Mouse (Mus musculus) CH12.LX (cell line): ENCODE data around the gene Styk1. TPM values are rescaled to one million over a fixed set of nuclear protein-coding genes. Genes with fewer than 3 reads are reported as not detected.

Experiments used
- DNase-seq: peaks from one replicate; pipeline ENCODE4 v3.0.0-alpha.2; 2013; ENCODE audit errors: extremely low read depth
- H3K27ac ChIP-seq: 2 replicates; pipeline ENCODE4 v1.5.1; 2012; ENCODE audit warnings: low read depth, mild to moderate bottlenecking, control low read depth, moderate library complexity; ENCODE audit not compliant: insufficient read depth
- H3K27me3 ChIP-seq: replicated peaks from 2 replicates; pipeline ENCODE3; 2012; ENCODE audit warnings: inconsistent platforms
- H3K36me3 ChIP-seq, 2 experiments: replicated peaks in 1 of 2; 2 replicates each; pipeline versions ENCODE3 to v1.6.1; 2012; ENCODE audit warnings: inconsistent platforms in 1 of 2, low read length in 1 of 2, mild to moderate bottlenecking in 1 of 2, mixed read lengths in 1 of 2, moderate library complexity in 1 of 2; ENCODE audit not compliant: control insufficient read depth in 1 of 2, insufficient read depth in 1 of 2
- H3K4me1 ChIP-seq, 2 experiments: 2 replicates each; pipeline ENCODE4 v1.6.1; 2012; ENCODE audit warnings: inconsistent platforms in 1 of 2, moderate library complexity in 1 of 2; ENCODE audit not compliant: insufficient read depth in 2 of 2, control insufficient read depth in 1 of 2
- H3K4me2 ChIP-seq: 2 replicates; pipeline ENCODE4 v1.6.1; 2012; ENCODE audit warnings: low read depth, mild to moderate bottlenecking, control low read depth; ENCODE audit not compliant: poor library complexity, insufficient read depth, severe bottlenecking
- H3K4me3 ChIP-seq, 3 experiments: fragments of 150-350 bp in 1 of 3; sonication (generic) in 1 of 3; replicated peaks in 1 of 3; 2 replicates each; pipeline versions ENCODE3 to v1.5.1; 2011 to 2012; ENCODE audit warnings: low read depth in 2 of 3, low read length in 2 of 3, mild to moderate bottlenecking in 2 of 3, moderate library complexity in 2 of 3, control low read depth in 1 of 3, improper control_type of control experiment in 1 of 3, inconsistent platforms in 1 of 3, mixed read lengths in 1 of 3; ENCODE audit not compliant: poor library complexity in 1 of 3
- H3K79me2 ChIP-seq: replicated peaks from 2 replicates; pipeline ENCODE4 v1.6.1; 2012; ENCODE audit warnings: mild to moderate bottlenecking, moderate library complexity; ENCODE audit not compliant: control insufficient read depth, poor library complexity, insufficient read depth, severe bottlenecking; ENCODE audit errors: extremely low read depth
- H3K9ac ChIP-seq: 2 replicates; pipeline ENCODE4 v1.6.1; 2012; ENCODE audit warnings: low read depth, mild to moderate bottlenecking, control low read depth, moderate library complexity; ENCODE audit not compliant: insufficient read depth
- H3K9me3 ChIP-seq: replicated peaks from 2 replicates; pipeline ENCODE3; 2012; ENCODE audit warnings: low read length, inconsistent platforms, mixed read lengths
- BHLHE40 ChIP-seq: IDR thresholded peaks from 2 replicates; pipeline ENCODE4 v1.6.1; 2011; ENCODE audit warnings: mild to moderate bottlenecking, low read depth, low read length, improper control_type of control experiment
- CHD1 ChIP-seq: IDR thresholded peaks from 2 replicates; pipeline ENCODE4 v1.6.1; 2012; ENCODE audit warnings: low read depth, low read length, improper control_type of control experiment, inconsistent platforms
- CTCF ChIP-seq, 2 experiments: IDR thresholded peaks in 1 of 2; conservative IDR thresholded peaks in 1 of 2; 2 replicates each; pipeline ENCODE4 v1.5.1; 2011 to 2012; ENCODE audit warnings: low read depth in 2 of 2, low read length in 2 of 2, improper control_type of control experiment in 1 of 2, inconsistent platforms in 1 of 2, mild to moderate bottlenecking in 1 of 2, moderate library complexity in 1 of 2
- ELF1 ChIP-seq: IDR thresholded peaks from 2 replicates; pipeline ENCODE4 v1.6.1; 2014; ENCODE audit warnings: low read depth, mild to moderate bottlenecking, inconsistent platforms, low read length, improper control_type of control experiment
- EP300 ChIP-seq: IDR thresholded peaks from 2 replicates; pipeline ENCODE4 v1.6.1; 2011; ENCODE audit warnings: low read length, improper control_type of control experiment
- ETS1 ChIP-seq: conservative IDR thresholded peaks from 2 replicates; pipeline ENCODE4 v1.6.1; 2012; ENCODE audit warnings: low read depth, mild to moderate bottlenecking, inconsistent platforms, low read length, improper control_type of control experiment, moderate library complexity
- GABPA ChIP-seq: IDR thresholded peaks from 2 replicates; pipeline ENCODE4 v1.6.1; 2012; ENCODE audit warnings: low read depth, low read length, improper control_type of control experiment, inconsistent platforms; ENCODE audit not compliant: insufficient replicate concordance
- HCFC1 ChIP-seq: IDR thresholded peaks from 2 replicates; pipeline ENCODE4 v1.6.1; 2012; ENCODE audit warnings: low read depth, mild to moderate bottlenecking, inconsistent platforms, low read length, improper control_type of control experiment
- IRF4 ChIP-seq: IDR thresholded peaks from 2 replicates; pipeline ENCODE4 v1.6.1; 2014; ENCODE audit warnings: low read depth, mild to moderate bottlenecking, inconsistent platforms, low read length, improper control_type of control experiment
- JUN ChIP-seq: IDR thresholded peaks from 2 replicates; pipeline ENCODE4 v1.6.1; 2011; ENCODE audit warnings: low read depth, mild to moderate bottlenecking, low read length, improper control_type of control experiment, moderate library complexity; ENCODE audit not compliant: insufficient read depth
- JUND ChIP-seq: conservative IDR thresholded peaks from 2 replicates; pipeline ENCODE4 v1.6.1; 2011; ENCODE audit warnings: low read depth, low read length, improper control_type of control experiment
- MAFK ChIP-seq: IDR thresholded peaks from 2 replicates; pipeline ENCODE4 v1.6.1; 2011; ENCODE audit warnings: low read length, improper control_type of control experiment; ENCODE audit not compliant: insufficient replicate concordance
- MAZ ChIP-seq: IDR thresholded peaks from 2 replicates; pipeline ENCODE4 v1.6.1; 2012; ENCODE audit warnings: low read depth, mild to moderate bottlenecking, inconsistent platforms, low read length, improper control_type of control experiment, moderate library complexity
- MYC ChIP-seq: IDR thresholded peaks from 2 replicates; pipeline ENCODE4 v1.6.1; 2011; ENCODE audit warnings: low read depth, mild to moderate bottlenecking, improper control_type of control experiment, low read length
- NRF1 ChIP-seq: IDR thresholded peaks from 2 replicates; pipeline ENCODE4 v1.6.1; 2014; ENCODE audit warnings: low read depth, mild to moderate bottlenecking, inconsistent platforms, low read length, improper control_type of control experiment, moderate library complexity
- PAX5 ChIP-seq: IDR thresholded peaks from 2 replicates; pipeline ENCODE4 v1.6.1; 2012; ENCODE audit warnings: low read length, inconsistent platforms, mixed read lengths
- POLR2A ChIP-seq: IDR thresholded peaks from 2 replicates; pipeline ENCODE4 v1.6.1; 2011; ENCODE audit warnings: low read depth, mild to moderate bottlenecking, improper control_type of control experiment, low read length
- RCOR1 ChIP-seq: conservative IDR thresholded peaks from 2 replicates; pipeline ENCODE4 v1.6.1; 2012; ENCODE audit warnings: low read depth, mild to moderate bottlenecking, inconsistent platforms, low read length, improper control_type of control experiment
- SMC3 ChIP-seq: IDR thresholded peaks from 2 replicates; pipeline ENCODE4 v1.6.1; 2011; ENCODE audit warnings: low read depth, low read length, improper control_type of control experiment
- TCF12 ChIP-seq: IDR thresholded peaks from 2 replicates; pipeline ENCODE4 v1.6.1; 2014; ENCODE audit warnings: low read depth, mild to moderate bottlenecking, inconsistent platforms, low read length, improper control_type of control experiment
- USF2 ChIP-seq: conservative IDR thresholded peaks from 2 replicates; pipeline ENCODE4 v1.6.1; 2011; ENCODE audit warnings: low read depth, low read length, improper control_type of control experiment
- ZC3H11A ChIP-seq: IDR thresholded peaks from 2 replicates; pipeline ENCODE4 v1.6.1; 2012; ENCODE audit warnings: low read depth, mild to moderate bottlenecking, inconsistent platforms, low read length, improper control_type of control experiment
- ZKSCAN1 ChIP-seq: IDR thresholded peaks from 2 replicates; pipeline ENCODE4 v1.6.1; 2012; ENCODE audit warnings: low read depth, inconsistent platforms, low read length, improper control_type of control experiment, borderline replicate concordance
- ZMIZ1 ChIP-seq: IDR thresholded peaks from 2 replicates; pipeline ENCODE4 v1.6.1; 2012; ENCODE audit warnings: low read depth, mild to moderate bottlenecking, inconsistent platforms, low read length, improper control_type of control experiment
- ZNF384 ChIP-seq: IDR thresholded peaks from 2 replicates; pipeline ENCODE4 v1.6.1; 2012; ENCODE audit warnings: low read depth, low read length, improper control_type of control experiment, inconsistent platforms
- dilution Hi-C: fragments of 300-500 bp; cut with MboI; formaldehyde crosslinking; loops from 2 replicates; pipeline ENCODE4 v1.14.3; 2020; ENCODE audit warnings: low sequenced_read_pairs; ENCODE audit not compliant: extremely low pct_unique_long_range_greater_than_20kb, extremely low pct_ligation_motif_present
- in situ Hi-C: fragments of 300-500 bp; cut with MboI; formaldehyde crosslinking; loops from 3 replicates; pipeline ENCODE4 v1.14.3; 2019; ENCODE audit warnings: low sequenced_read_pairs, low pct_ligation_motif_present, low pct_unique_long_range_greater_than_20kb, mixed read lengths
- polyA plus RNA-seq: library from polyadenylated mRNA; unstranded; fragments of >175 nt; gene quantifications from 2 replicates; pipeline ENCODE4 v1.2.1, GENCODE M21; 2012; ENCODE audit warnings: low read depth; ENCODE audit not compliant: insufficient read length
- total RNA-seq, 2 experiments: library from RNA; depleted of rRNA; stranded (reverse); fragments of 300-350 nt in 1 of 2; fragments of >200 nt in 1 of 2; gene quantifications; 2 replicates each; pipeline ENCODE4 v1.2.3; 2012 to 2014

Styk1 gene
- total and polyA plus RNA-seq, 3 experiments: not detected

DNA sequence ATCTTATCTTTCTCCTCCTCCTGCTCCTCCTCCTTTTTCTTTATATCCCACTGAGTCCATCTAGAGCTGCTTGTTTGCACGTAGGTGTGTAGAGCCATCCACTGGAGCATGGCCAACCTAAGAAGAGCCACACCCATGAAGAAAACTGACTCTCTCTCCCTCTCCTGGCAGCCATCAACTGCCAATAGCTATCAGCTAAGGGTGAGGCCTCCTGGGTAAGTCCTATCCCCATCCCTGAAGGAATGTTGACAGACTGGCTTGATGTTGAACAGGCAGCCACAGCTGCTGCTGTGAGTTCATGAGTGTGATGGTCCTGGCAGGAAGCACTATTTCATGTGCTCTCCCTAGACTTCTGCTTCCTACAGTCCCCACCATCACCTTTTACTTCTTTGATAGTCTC is 43.3 kb upstream of the Styk1 start:
- Histone ChIP-seq H3K79me2 (no peaks in the 10 kb centered on the region), H3K9ac (no peak overlapping the region), H3K27me3 (peaks cover 4% of the 10 kb centered on the region), H3K9me3 (no peaks in the 10 kb centered on the region), H3K4me2 (no peak overlapping the region), H3K27ac (no peak overlapping the region), H3K4me3 (no peak overlapping the region), H3K4me1 (no peaks in the 10 kb centered on the region), H3K36me3 (no peaks in the 10 kb centered on the region)
- TF ChIP-seq ELF1 (no peak), IRF4 (no peak), EP300 (no peak), JUND (no peak), JUN (no peak), RCOR1 (no peak), BHLHE40 (no peak), POLR2A (no peak), GABPA (no peak), TCF12 (no peak), SMC3 (no peak), ZKSCAN1 (no peak), ETS1 (no peak), ZNF384 (no peak), NRF1 (no peak), CTCF (conservative IDR thresholded peaks at IDR 0.05 in 1 of 2, IDR thresholded peaks at IDR 0.05 in 1 of 2; ENCODE audit: low read depth in 2 of 2, low read length in 2 of 2) (no peak)
- DNase-seq: no peak
- in situ Hi-C loops (no loop called here), dilution Hi-C loops (no loop called here)

GRCm38 (mm10) chr6:131393873-131394660 is 40.7 kb upstream of the Styk1 start:
- H3K4me1 ChIP-seq: no peaks in the 10 kb centered on the region
- H3K4me3 ChIP-seq: no peak overlapping the region
- no peak for TF ChIP-seq MAFK
- TF ChIP-seq MYC: no peak
- no peak for TF ChIP-seq HCFC1
- no peak for TF ChIP-seq TCF12
- no peak for TF ChIP-seq PAX5
- no peak for TF ChIP-seq ZC3H11A
- no peak for TF ChIP-seq ZMIZ1
- TF ChIP-seq CTCF (conservative IDR thresholded peaks at IDR 0.05 in 1 of 2, IDR thresholded peaks at IDR 0.05 in 1 of 2; ENCODE audit: low read depth in 2 of 2, low read length in 2 of 2): no peak
- TF ChIP-seq MAZ: no peak
- no peak for TF ChIP-seq NRF1
- no peak for TF ChIP-seq JUN
- no peak for TF ChIP-seq SMC3
- TF ChIP-seq JUND: no peak
- TF ChIP-seq USF2: no peak
- no peak for TF ChIP-seq CHD1
- dilution Hi-C loops: no loop called here
- peaks cover 21% of the 10 kb centered on the region for H3K27me3 ChIP-seq
- H3K27ac ChIP-seq: no peak overlapping the region
- H3K36me3 ChIP-seq: no peaks in the 10 kb centered on the region
- in situ Hi-C loops: no loop called here
- DNase-seq: no peak
- H3K4me2 ChIP-seq: no peak overlapping the region
- H3K9ac ChIP-seq: no peak overlapping the region
- no peaks in the 10 kb centered on the region for H3K9me3 ChIP-seq
- H3K79me2 ChIP-seq: no peaks in the 10 kb centered on the region
